20 mouse cellular contexts compared by ENCODE assay signal in the genomic region with DNA sequence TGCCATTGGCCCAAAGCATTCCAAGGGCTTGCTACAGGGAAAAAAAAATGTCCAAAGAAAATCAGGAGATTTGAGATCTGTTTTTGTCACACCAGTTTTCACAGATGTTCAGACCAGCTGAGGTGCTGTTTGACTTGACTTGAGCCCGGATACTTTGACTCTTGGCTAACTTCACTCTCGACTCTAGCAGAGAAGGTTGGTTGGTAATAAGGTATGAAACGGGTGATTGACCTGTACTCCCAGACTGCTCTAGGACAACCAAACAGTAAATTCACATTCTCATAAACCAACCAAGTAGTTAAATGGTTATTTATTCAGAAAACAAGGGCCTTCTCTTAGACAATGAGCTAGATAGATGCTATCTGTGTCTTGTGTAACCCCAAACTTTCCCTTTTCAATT. TPM values are rescaled to one million over a fixed set of nuclear protein-coding genes. Genes with fewer than 3 reads are reported as not detected.
"Had no signal": no experiment of that assay in that cellular context is flagged by ENCODE, and none has a peak within 500 bp of the region (broad histone marks: within the 10 kb centered on the region; RNA-seq: fewer than 3 reads in every experiment).

No protein-coding gene starts in this region.

- H3K9ac ChIP-seq: lung, embryonic 14.5 days; midbrain, embryonic 12.5 days; neural tube, embryonic 13.5 days; neural tube, embryonic 15.5 days had no signal

- H3K27ac ChIP-seq: midbrain, embryonic 10.5 days; midbrain, embryonic 12.5 days; neural tube, embryonic 13.5 days; neural tube, embryonic 15.5 days had no signal

- ATAC-seq: midbrain, embryonic 16.5 days had no signal

- H3K9me3 ChIP-seq: midbrain, embryonic 10.5 days; midbrain, embryonic 12.5 days; neural tube, embryonic 13.5 days; neural tube, embryonic 15.5 days had no signal

- H3K4me3 ChIP-seq: midbrain, embryonic 10.5 days; midbrain, embryonic 12.5 days; myocyte; neural tube, embryonic 13.5 days; neural tube, embryonic 15.5 days had no signal

- H3K4me2 ChIP-seq: lung, embryonic 14.5 days; midbrain, embryonic 12.5 days; neural tube, embryonic 13.5 days; neural tube, embryonic 15.5 days had no signal

- H3K27me3 ChIP-seq: midbrain, embryonic 12.5 days; neural tube, embryonic 13.5 days; neural tube, embryonic 15.5 days had no signal

- H3K36me3 ChIP-seq: midbrain, embryonic 10.5 days; midbrain, embryonic 12.5 days; neural tube, embryonic 13.5 days; neural tube, embryonic 15.5 days had no signal

- DNase-seq: lung, embryonic 14.5 days; lung, postnatal 10 days; lung, postnatal 4 days; midbrain, embryonic 14.5 days; retina, postnatal 1 day; right cerebral cortex, adult 18-20 months; right cerebral cortex, postnatal 25 days; right cerebral cortex, postnatal 4 days; spleen, adult 18-20 months; thymus, adult 18-20 months; thymus, postnatal 14 days; thymus, postnatal 36 days had no signal

RNA-seq across cellular contexts. Expression of a gene that starts 43.4 kb away (rescaled TPM):
- polyA plus RNA-seq: lung, embryonic 14.5 days; midbrain, embryonic 12.5 days; midbrain, embryonic 14.5 days; midbrain, embryonic 16.5 days; myocyte; neural tube, embryonic 11.5 days; neural tube, embryonic 13.5 days; stomach, embryonic 14.5 days had no signal
